Mouse (Mus musculus) embryo, embryonic 11 days (tissue): ENCODE data around the gene Gm10097.

Source experiments
- DNase-seq: peaks from one replicate; pipeline ENCODE4 v3.0.0-alpha.2; 2015

Gm10097 gene

DNA sequence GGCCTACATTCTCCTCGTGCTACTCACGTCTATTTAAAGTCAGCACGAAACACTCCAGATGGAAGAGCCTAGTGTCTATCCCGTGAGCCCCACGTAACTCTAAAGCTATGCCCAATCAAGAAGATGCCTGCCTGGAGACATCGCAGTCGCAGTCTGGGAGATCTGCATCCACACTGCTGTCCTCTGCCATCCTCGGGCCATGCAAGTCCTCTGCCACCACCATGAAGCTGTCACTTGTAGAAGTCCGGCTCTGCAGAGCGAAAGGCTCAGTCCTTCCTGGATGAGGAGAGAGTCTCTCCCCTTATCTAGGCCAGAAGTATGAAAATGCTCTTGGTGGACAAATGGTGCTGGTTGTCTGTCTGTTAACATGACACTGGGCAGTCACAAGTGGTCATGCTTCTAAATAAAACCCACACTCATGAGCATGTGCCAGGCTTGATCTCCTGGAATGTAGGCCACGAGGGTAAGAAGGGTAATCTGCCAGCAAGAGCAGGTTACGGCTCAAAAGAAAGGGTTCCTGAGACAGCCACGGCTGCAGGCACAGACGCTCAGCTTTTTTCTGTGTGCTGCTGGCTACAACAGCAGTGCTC, at the start of gene Gm10097:
Gene Gm10097 (plus strand): TSS at position 517 of the 590 bp plus-strand sequence.
- DNase-seq, result no peak

DNA sequence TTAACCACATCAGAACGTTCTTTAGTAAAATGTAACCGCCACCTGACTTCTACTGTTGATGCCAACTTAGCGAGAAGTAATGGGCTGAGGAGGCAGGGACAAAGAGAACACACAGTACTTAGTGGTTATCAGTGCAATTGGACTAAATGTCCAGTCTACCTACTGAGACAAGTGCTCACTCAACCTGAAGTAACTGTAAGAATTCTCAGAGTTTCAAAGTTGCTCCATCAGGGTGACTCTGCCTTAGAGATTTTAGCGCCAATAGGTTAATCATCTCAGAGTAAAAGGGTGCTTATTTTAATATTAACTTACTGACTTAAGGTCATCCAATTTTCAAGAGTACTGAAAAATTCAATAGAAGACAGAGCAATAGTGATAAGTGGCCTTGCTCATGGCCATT, 43.1 kb upstream of the Gm10097 start:
- no peak for DNase-seq

DNA sequence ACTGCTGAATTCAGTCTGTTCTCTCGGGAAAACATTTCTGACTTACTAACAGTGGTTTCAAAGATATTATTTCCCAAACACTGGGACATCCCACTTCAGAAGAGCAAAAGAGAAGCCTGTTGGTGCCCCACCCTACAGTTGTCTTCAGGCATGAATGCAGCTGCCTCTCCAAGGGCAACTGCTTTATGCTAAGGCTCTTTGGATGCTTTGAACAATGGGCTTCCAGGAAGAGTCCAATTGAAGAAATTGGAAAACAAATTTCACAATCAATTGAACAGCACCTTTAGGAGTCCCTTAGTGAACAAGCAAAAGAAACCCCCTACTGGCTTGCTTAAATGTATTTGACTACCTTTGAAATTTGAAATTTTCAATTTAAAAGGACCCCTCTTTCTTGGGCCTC, 41.8 kb upstream of the Gm10097 start:
- DNase-seq, result no peak

DNA sequence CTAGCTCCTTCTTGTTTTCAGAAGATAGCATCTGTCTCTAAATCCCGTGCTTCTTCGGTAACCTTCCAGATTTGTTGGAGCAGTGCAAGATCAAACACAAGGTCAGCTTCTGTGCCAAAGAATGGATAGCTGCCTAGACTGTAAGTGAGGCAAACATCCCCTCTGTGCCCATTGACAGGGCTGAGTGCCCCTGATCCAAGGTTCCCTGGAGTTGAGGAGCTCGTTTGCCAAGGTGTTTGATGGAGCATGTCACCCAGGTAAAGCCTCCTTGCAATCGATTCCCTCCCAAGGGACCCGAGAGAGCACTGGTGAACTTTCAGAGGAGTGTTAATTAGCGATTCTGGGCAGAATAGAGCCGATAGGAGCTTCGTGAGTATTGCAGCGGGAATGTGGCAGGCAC, 40.7 kb upstream of the Gm10097 start:
- no peak for DNase-seq

DNA sequence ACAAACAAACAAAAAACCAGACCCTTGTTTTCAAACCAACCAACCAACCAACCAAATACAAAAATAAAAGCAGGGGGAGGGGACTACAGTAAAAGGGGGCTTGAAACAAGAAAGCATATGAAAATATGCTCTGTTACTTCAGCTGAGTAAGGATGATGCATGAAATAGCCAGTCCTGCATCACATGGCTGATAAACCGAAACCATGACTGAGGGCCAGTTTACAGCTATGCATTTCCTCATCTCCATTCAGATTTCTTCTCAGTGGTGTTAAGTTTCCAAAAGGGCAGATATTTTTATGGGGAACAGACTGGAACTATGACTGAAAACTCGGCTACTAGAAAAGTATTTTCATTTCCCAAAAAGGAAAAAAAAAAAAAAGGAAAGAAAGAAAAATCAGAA, 39.8 kb upstream of the Gm10097 start:
- DNase-seq, result no peak

DNA sequence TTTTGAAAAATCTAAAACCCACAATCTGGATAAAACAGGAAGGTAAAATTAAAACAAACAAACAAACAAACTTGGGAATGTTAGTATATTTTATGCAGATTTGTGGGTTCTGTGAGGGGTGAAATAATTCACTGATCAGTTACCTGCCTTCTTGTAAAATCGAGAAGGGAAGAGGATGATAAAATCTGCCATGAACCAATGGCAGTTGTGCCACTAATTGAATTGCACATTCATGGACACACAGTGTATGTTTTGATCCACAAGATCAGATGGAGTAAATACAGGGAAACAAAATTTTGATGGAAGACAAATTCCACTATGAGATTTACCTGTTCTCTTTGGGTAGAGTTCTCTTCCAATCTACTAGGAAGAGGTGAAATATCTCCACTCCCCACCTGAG, 39.1 kb upstream of the Gm10097 start:
- no peak for DNase-seq

DNA sequence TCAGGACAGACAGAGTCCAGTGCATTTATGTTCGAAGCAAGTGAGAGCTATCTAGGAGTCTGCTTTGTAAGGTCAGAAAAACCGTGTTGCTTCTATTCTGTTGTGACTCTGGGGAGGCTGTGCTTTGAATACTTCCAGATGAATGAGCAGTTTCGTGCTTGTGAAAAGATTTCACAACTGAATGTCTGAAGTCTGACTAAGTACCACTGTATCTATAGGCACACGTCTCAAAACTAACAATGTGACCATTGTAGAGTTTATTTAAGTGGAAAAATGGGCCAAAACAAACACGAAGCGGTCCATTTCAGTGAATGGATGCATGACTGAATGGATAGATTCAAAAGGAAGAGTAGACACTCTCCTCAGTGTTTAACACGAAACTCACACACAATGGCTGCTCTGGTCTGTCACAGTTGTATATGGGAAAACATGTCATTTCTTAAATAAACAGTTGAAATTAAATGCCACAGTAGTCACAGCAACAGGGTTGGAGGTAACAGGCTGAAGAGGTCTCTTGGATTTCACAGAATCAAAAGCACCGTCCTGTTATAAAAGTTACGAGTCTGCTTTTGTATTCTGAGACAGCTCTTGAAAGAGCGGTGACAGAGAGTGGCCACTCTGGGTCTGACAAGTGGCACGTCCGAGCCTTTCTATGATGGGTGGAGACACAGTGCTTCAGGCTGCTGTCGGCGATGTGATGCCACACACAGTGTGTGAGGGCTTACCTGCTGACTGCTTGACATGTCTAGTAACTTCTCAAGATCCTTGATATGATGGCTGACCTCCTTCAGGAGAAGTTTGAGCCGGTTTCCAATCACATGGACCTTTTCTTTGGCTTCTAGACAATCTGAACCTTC, 36.6 kb upstream of the Gm10097 start:
- DNase-seq, result peak; percentile 7

DNA sequence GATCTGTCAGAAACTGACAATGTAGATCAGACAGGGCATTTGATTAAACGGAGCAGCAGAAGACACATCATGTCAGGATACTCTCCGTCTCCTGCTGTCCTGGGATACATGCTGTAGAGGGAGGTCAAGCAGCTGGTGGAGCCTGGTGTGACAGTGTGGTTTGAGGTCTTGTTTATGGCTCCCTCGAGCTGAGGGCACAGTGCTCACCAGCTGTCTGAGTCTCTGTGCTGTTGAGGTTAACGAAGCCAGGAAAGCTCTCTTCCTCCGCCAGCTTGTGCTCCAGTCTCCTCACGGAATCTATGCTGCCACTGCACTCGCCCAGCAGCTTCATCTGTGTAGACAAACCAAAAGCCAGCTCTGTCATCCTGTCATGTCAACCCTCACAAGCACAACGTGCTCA, 27.7 kb upstream of the Gm10097 start:
- no peak for DNase-seq

DNA sequence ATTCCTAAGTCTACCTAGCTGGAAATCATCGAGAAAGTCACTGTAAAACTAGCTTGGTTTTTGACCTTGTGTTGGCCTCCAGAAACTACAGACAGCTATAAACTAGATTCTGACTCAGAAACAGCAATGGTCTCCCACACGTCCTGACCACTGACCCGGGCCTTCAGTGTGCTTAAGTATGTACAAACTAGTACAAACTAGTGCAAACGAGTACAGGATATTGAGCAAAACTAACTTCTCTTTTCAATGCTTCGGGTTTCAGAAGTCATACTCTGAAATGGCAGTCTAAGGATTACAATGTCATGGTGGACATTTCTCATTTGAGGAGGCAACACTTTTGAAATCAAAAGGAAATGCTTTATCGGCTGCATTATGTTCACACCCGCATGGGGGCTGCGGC, 24.5 kb upstream of the Gm10097 start:
- no peak for DNase-seq

DNA sequence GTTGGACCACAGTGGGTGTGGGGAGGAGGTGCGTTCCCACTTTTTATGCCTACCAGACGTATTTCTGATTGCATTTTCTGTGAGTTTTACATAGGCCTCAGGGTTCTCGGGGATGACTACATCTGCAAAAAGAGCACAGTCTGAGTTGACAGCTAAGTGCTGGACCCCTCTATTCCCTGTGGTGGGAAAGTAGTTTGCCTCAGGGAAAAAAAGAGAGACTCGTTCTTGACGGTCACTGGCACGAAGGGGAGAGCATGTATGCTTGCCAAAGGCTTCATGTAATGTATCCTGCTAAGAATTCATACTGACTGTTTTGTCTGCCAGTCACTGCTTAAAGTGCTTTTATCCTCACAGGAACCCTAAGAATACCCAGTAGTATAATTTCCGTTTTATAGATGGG, 23.8 kb upstream of the Gm10097 start:
- DNase-seq, result no peak

DNA sequence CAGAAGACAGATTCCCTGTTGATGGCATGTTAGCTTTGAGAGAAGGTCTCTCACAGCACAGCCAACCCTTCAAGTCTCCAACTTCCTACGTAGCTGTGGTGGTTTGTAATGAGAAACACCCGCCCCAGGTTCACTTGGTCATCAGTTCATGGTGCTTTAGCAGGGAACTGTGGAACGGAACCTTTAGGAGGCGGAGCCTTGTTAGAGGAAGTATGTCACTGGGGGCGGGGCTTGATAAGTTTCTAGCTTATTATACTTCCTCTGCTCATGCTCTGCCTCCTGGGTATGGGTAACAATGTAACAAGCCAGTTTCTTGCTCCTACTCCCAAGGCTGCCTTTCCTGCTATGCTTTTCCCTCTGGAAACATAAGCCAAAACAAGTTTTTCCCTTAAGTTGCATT, 23.3 kb upstream of the Gm10097 start:
- no peak for DNase-seq

DNA sequence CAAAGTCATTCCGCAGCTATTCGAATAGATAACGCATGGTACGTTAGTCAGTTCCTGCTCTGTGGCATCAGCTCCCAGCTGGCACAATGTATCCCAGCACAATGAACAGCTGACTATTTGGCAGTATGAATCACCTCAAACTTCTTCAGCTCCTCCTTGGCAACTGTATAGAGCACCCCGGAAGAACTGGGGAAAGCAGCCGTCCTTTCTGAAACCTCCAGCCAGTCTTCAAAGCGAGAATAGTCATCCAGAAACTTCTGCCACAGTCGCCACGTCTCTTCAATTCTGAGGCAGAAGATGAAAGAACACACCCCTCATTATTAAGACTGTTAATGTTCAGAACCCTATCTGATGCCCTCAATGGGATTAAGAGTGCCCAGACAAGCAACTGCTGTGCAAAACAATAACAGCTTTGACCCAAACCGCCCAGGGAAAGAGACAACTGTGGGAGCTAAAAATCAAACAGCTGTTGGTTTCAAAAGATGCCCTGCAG, 12.7 kb upstream of the Gm10097 start:
- DNase-seq, result no peak

DNA sequence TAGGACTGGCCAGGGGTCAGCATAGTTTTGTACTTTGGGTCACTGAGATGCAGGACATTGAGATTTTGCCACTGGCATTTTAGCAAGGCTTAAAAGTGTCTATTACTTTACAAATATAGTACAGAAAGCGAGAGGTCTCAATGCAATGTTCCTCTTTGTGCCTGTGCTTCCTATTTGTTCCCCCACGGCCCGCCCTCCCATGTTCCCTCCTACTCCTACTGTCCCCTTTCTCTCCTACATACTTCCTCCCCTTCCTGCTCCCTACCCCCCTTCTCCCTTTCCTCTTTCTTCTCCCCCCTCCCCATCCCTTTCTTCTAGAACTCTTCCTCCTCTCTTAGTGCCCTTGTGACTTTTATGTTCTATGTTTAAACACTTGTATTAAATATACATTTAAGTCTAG, 12.1 kb upstream of the Gm10097 start:
- DNase-seq, result no peak

DNA sequence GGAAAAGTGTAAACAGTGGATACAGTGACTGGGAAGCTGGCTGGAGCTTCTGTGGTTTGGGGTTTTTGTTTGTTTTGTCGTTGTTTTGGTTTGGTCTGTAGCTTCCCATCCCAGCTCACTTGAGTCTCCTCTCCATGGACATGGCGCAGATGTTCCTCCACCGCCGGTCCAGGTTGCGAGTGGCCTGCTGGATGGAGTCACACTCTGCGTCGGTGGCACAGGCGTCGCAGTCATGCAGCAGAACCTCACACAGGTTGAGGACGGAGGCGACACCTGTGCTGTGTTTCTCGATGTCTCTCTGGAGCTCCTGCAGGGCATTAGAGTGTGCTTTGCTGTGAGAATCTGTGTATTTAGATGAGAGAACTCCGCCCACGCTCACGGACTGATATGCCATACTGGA, 11.3 kb upstream of the Gm10097 start:
- no peak for DNase-seq

DNA sequence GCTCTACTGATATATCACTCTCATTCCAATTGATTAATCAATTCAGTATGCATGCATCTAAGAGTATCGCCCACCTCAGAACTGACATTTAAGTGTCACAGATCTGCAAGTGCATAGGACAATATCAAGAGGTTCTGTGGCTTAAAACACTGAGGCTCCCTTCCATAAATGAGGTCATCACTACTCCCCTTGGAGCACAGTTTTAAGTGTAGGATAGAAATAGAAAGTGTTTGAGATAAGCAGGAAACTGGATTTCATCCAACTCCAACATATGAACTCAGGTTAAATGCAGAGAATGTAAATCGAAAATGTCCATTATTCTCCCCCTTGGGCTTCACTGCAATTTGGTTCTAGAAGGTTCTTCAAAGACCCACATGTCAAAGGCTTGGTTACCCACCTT, 10.1 kb upstream of the Gm10097 start:
- DNase-seq, result no peak

DNA sequence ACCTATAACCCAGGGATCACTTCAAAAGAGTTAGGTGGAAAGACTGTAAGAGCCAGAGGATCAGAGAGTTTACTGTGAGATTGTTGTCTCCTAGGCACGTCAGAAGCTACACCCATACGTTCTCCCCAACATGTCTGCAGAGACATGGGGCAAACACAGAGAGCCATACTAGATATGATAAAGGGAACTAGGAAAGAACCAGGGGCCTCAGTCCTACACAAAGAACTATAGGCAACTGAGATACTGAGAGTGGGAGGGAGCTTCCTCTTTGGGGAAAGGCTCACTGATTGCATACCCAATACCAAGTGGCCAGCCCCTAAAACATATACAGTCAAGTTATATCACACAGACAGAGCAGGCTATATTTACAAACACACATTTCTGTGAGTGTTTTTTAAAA, 9.0 kb upstream of the Gm10097 start:
- DNase-seq, result no peak

DNA sequence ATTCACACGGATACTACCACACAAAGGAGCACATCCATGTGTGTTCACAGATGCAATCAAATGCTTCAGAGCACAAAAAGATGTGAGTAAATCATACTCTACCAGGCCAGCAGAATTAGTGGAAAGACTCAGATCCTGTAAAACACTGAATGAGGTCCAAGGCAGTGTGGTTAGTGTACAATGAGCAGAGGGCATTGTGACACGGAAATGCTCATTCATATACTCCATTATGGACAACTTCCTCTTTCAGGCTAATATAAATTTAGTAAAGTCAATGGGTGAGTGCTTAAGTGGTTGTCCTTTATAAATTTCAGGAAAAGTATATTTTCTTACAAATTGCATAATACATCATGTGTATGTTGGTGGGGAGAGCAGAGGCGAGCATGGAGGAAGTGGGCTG, 1.9 kb upstream of the Gm10097 start:
- DNase-seq, result no peak

DNA sequence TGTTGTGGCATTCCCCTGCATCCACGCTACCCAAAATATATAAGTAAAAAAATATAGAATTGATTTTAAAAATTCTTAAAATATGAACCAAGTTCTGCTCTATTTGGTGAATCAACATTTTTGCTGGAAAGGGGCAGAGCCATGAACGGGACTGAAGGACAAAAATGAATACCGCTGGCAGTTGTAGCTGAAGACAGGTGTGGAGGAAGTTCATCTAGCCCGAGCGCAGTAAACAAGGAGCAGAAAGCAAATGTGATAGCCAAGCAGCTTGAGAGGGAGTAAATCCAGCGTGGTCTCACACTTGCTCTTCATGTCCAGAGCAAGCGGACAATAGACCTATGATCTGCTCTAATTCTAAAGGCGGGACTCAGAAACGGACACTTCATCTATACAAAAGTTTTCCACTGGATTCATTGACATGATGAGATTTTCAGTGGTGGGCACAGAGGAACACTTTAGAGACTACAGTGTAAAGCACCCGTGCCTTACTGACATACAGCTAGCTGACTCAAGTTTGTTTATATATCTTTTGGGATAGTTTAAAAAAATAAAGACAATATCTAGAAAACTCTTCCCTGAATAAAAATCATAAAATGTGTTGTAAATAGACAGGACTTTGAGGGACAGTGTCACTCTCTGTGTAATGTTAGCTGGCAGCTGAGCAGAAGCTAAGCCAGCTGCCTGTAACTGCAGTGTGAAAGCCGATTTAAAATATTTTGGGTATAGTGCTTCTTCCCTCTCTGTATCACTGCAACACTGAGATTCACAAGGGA, 1.4 kb downstream of the Gm10097 start:
- no peak for DNase-seq

DNA sequence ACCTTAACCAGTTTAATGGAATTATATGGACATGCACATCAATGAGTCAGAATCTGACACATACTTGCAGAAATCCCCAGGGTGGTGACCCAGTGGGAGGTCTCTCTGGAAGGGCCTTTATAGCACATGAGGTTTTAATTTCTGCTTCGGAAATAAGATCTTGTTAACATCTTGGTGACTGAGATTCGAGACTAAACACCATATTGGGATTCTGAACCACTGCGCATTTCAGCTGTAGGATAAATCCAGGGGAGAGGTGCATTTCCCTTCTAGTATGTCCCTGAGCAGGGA, 1.9 kb downstream of the Gm10097 start:
- DNase-seq, result peak; percentile 27

DNA sequence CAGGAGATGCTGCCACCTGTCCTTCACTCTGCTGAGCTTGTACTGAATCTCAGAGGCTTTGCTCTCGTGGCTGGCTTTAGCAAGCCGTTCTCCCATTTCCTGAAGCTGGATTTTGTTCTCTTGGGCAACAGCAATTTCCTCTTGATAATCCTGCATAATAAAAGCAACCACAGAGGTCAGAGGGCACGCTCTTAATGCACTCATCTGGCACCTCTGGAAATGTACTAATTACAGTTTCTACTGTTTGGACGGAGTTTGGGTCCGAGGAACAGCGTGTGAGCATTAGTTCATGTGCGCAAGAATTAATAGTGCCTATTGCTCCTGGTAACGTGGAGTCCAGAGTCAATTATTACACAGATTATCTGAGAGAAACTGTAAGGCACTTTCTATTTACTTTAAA, 3.1 kb downstream of the Gm10097 start:
- DNase-seq, result peak; percentile 3

DNA sequence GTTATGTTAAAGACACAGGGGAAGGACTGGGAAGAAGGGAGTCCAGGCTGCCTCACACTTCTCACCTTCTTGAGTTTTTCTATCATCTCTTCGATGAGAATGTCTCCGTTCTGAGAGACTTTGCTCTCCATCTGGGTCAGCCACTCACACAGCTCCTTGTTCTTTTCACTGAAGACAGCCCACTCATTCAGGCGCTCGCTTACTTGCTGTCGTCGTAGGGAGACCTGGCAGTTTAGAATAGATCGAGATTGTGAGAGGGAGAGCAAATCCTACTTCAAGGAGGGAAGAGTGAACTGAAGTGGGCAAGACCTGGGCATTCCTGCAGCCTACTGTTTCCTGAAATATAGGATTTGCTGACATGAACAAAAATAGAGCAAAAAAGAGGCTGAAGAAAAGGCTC, 6.7 kb downstream of the Gm10097 start:
- no peak for DNase-seq

DNA sequence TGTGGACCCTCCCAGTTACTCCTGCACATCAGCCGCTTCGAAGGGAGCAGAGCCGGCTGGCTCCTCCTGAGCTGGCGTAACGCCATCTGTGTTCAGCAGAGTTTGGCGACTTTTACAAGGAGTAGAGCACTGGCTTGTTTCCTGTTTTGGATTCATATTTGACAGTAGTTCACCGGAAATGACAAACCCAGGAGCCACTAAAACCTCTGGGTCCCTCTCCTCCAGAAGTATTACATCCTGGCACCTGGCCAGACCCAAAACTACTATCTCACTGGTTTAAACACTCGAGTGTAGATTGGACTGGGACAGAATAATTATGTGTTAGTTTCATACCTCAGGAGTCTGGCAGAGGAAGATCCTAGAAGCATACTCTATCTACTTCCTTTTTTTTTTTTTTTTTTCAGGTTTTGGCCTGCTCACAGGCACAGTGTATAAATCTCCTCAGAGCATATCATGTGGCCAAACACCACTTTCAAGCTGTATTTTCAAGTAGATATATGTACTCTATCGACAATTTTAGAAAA, 11.0 kb downstream of the Gm10097 start:
- no peak for DNase-seq

DNA sequence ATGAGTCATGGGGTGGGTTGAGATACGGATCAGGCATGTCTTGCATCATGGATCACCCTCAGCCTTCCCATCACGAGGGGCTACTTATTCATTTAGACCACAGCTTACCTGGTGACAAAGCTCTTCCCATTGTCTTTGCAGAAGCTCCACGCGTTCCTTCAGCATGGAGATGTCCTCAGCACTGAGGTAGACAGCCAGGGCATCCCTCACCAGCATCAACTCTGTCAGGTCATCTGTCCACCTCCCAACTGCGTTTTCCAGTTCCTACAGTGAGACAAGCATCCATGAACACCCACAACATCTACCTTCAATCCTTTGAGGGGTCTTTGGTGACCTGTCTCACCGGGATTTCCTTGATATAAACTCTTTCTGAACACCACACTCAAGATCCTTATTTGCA, 14.7 kb downstream of the Gm10097 start:
- no peak for DNase-seq

DNA sequence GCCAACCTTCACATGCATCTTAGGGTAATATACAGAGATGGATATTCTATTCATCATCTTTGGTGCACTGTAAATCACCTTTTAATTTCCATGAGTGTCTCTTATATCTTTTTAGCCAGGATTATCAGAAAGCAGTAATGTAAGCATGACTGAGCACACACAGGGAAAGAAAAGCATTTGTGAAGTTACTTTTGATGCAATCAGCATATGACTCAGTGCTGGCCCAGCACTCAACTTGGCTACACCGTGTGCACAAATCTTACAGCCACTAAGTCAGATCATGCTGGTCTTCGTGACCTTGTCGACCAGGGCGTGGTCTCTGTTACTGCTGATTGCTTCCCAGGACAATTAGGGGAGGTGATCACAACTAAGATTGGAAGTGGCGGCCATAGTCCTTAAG, 16.8 kb downstream of the Gm10097 start:
- DNase-seq, result no peak
